Mouse (Mus musculus): ENCODE results near the gene Msx1. TPM values are rescaled to one million over a fixed set of nuclear protein-coding genes. Genes with fewer than 3 reads are reported as not detected.
"Not testable (repeated sequence)": the region's sequence is repeated elsewhere in the genome, so short reads cannot be mapped to it uniquely, and the experiment has no call there.

The Msx1 gene
- polyA plus RNA-seq, 1 experiment = 4.7 TPM

DNA sequence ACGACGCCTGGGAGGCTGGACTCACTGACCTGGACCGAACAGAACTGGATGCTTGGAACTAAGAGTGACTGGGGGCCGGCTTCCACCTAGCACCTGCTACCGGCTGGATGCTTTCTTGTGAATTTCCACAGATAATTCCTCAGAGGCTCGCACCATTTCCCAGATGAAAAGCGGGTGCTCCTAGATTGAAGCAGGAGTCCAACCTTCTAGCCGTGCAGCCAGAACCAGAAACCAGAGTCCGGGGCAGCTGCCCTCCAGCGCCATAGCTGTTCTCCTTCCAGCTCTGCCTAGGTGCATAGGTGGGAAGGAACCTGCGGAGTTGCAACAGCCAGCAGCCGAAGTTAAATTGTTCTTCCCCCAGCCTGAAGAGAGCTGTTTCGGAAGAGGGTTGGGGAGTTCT, 7.6 kb upstream of the Msx1 start:
- 14% methylated on average over 13 of the region's 13 CpGs for WGBS
- DNase-seq (ENCODE audit: low read depth in 1 of 2, low spot score in 2 of 2) = no peak
- Histone ChIP-seq H3K27me3 (ENCODE audit: control insufficient read depth, insufficient read depth, low read length) (peaks cover 5% of the 10 kb centered on the region; the same call in 1 of the 2 replicates), H3K27ac (ENCODE audit: insufficient read depth, low read length) (no peak overlapping the region), H3K4me3 (ENCODE audit: extremely low read depth, insufficient read depth, insufficient read length) (no peak overlapping the region), H3K4me1 (ENCODE audit: control insufficient read depth, insufficient read depth, insufficient read length) (no peaks in the 10 kb centered on the region), H3K36me3 (ENCODE audit: control insufficient read depth, insufficient read depth, low read length) (no peaks in the 10 kb centered on the region)
- TF ChIP-seq POLR2A (IDR thresholded peaks at IDR 0.05; ENCODE audit: low read depth, low read length) (no peak), CTCF (IDR thresholded peaks at IDR 0.05; ENCODE audit: extremely low read depth, insufficient read depth, insufficient read length, insufficient replicate concordance) (no peak)

DNA sequence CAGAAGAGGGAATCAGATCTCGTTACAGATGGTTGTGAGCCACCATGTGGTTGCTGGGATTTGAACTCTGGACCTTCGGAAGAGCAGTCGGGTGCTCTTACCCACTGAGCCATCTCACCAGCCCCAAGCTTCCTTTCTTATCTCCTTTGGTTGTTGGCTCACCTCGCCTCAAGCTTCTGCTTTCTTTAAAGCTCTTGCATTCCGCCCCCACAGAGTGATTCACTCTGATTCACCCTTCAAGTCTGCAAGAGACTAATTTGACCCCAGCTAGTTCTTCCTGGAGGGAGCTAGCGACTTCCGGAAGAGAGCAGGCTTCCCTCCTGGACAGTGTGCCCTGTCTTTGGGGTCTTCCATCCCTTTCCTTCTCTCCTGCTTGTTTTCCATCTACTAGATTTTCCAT, 6.1 kb upstream of the Msx1 start:
- H3K4me1 ChIP-seq (ENCODE audit: control insufficient read depth, insufficient read depth, insufficient read length); H3K4me3 ChIP-seq (ENCODE audit: extremely low read depth, insufficient read depth, insufficient read length); DNase-seq (ENCODE audit: low read depth in 1 of 2, low spot score in 2 of 2); H3K36me3 ChIP-seq (ENCODE audit: control insufficient read depth, insufficient read depth, low read length); H3K27ac ChIP-seq (ENCODE audit: insufficient read depth, low read length): not testable (repeated sequence)
- peaks cover 12% of the 10 kb centered on the region for H3K27me3 ChIP-seq (ENCODE audit: control insufficient read depth, insufficient read depth, low read length)
- 18% methylated on average over 6 of the region's 7 CpGs for WGBS

DNA sequence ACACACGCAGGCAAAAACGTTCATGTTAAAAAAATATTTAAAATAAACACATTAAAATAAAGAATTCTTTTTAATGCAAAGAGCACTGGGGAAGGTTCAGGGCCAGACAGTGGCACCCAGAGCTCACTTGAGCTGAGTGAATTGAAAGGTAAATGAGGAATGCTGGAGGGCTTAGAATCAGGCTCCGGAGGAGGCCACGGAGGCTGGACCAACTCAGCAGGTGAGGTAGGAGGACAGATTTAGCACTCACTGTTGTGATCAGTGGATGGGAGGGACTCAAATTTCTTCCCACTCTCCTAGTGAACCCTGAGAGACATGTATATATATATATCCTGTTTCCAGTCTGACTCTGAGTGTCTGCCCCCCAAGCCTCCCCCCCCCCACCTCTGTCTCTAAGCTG, 5.5 kb upstream of the Msx1 start:
- peaks cover 13% of the 10 kb centered on the region for H3K27me3 ChIP-seq (ENCODE audit: control insufficient read depth, insufficient read depth, low read length)
- 18% methylated on average over 4 of the region's 4 CpGs for WGBS
- no peak overlapping the region for H3K27ac ChIP-seq (ENCODE audit: insufficient read depth, low read length)
- TF ChIP-seq POLR2A (IDR thresholded peaks at IDR 0.05; ENCODE audit: low read depth, low read length) (no peak), CTCF (IDR thresholded peaks at IDR 0.05; ENCODE audit: extremely low read depth, insufficient read depth, insufficient read length, insufficient replicate concordance) (no peak)
- no peaks in the 10 kb centered on the region for H3K36me3 ChIP-seq (ENCODE audit: control insufficient read depth, insufficient read depth, low read length)
- H3K4me3 ChIP-seq (ENCODE audit: extremely low read depth, insufficient read depth, insufficient read length) = no peak overlapping the region
- H3K4me1 ChIP-seq (ENCODE audit: control insufficient read depth, insufficient read depth, insufficient read length) = no peaks in the 10 kb centered on the region
- no peak for DNase-seq (ENCODE audit: low read depth in 1 of 2, low spot score in 2 of 2)

DNA sequence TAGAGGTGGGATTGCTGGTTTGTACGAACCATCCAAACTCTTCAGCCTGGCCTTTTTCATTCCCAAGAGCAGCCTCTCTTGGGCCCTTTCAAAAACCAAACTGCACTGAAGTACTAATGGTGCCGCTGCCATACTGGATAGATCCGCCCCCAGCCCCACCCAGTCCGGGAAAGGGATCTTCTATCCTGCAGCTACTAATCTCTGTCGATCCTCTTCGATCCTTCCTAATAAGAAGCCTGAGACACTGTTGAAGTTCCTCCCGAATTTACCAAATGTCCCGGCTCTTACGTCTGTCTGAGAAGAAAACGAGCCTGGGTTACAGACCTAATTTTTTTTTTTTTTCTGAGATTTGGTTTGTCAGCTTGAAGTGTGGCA, 4.9 kb upstream of the Msx1 start:
- DNase-seq (ENCODE audit: low read depth in 1 of 2, low spot score in 2 of 2) = no peak
- H3K4me3 ChIP-seq (ENCODE audit: extremely low read depth, insufficient read depth, insufficient read length) = no peak overlapping the region
- no peak overlapping the region for H3K27ac ChIP-seq (ENCODE audit: insufficient read depth, low read length)
- H3K27me3 ChIP-seq (ENCODE audit: control insufficient read depth, insufficient read depth, low read length) = peaks cover 16% of the 10 kb centered on the region
- 13% methylated on average over 10 of the region's 10 CpGs for WGBS
- TF ChIP-seq CTCF (IDR thresholded peaks at IDR 0.05; ENCODE audit: extremely low read depth, insufficient read depth, insufficient read length, insufficient replicate concordance) (no peak), POLR2A (IDR thresholded peaks at IDR 0.05; ENCODE audit: low read depth, low read length) (no peak)
- H3K4me1 ChIP-seq (ENCODE audit: control insufficient read depth, insufficient read depth, insufficient read length) = no peaks in the 10 kb centered on the region
- no peaks in the 10 kb centered on the region for H3K36me3 ChIP-seq (ENCODE audit: control insufficient read depth, insufficient read depth, low read length)

DNA sequence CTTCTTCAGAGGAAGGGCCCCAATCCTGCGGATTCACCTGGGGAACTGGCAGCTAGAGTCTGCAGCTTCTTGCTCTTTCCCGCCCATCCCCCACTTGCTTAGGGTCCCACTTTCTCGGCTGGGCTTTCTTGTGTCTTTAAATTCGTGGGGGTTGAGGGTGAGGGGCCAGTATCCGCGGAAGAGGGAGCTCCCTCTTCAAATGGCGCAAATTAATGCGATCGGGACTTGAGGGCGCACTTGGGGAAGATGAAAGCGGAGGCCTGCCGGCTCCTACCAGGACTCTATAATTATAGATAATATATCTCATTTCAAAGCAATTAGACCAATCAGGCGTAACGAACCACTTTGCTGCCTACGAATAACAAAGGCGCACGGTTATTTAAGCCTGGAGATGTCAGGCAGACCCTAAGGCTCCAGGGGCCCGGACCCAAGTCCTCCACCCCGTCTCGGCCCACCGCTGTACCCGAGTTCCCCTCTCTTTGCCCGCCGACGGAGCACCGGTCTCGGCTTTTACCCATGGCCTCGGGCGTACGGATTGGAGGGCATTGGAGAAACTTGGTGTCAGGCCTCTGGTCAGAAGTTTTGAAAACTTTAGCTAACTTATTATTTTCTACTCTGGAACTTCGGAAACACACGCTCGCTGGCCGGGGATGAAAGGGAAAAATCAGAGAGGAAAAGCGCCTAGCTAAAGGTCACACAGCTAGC, 4.4 kb upstream of the Msx1 start:
- WGBS = 9% methylated on average over 35 of the region's 35 CpGs
- no peaks in the 10 kb centered on the region for H3K36me3 ChIP-seq (ENCODE audit: control insufficient read depth, insufficient read depth, low read length)
- no peak for DNase-seq (ENCODE audit: low read depth in 1 of 2, low spot score in 2 of 2)
- no peak overlapping the region for H3K4me3 ChIP-seq (ENCODE audit: extremely low read depth, insufficient read depth, insufficient read length)
- H3K27me3 ChIP-seq (ENCODE audit: control insufficient read depth, insufficient read depth, low read length) = peaks cover 21% of the 10 kb centered on the region
- no peak overlapping the region for H3K27ac ChIP-seq (ENCODE audit: insufficient read depth, low read length)
- TF ChIP-seq CTCF (IDR thresholded peaks at IDR 0.05; ENCODE audit: extremely low read depth, insufficient read depth, insufficient read length, insufficient replicate concordance) = no peak
- TF ChIP-seq POLR2A (IDR thresholded peaks at IDR 0.05; ENCODE audit: low read depth, low read length) = no peak
- peaks cover 2% of the 10 kb centered on the region; the same call in 1 of the 2 replicates for H3K4me1 ChIP-seq (ENCODE audit: control insufficient read depth, insufficient read depth, insufficient read length)

DNA sequence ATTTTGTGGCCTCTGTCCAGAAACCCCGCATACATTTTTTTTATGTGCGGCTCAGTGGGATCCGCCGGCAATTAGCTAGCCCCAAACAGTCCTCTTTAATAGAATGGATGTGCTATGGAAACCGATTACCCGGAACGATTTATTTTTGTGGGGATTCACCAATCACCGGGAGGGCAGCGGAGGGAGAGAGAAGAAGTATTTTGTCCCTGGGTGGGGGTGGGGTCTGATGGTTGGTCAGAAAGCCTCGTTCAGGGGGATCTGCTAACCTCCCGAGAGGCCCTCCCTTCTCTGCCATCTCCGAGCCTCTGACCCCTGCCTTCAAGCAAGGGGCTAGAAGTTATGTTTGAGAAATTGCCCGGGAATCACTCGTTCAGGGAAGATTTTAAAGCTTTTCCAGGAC, 3.6 kb upstream of the Msx1 start:
- TF ChIP-seq POLR2A (IDR thresholded peaks at IDR 0.05; ENCODE audit: low read depth, low read length) (no peak), CTCF (IDR thresholded peaks at IDR 0.05; ENCODE audit: extremely low read depth, insufficient read depth, insufficient read length, insufficient replicate concordance) (no peak)
- no peaks in the 10 kb centered on the region for H3K36me3 ChIP-seq (ENCODE audit: control insufficient read depth, insufficient read depth, low read length)
- WGBS = 7% methylated on average over 14 of the region's 14 CpGs
- peaks cover 2% of the 10 kb centered on the region; the same call in 1 of the 2 replicates for H3K4me1 ChIP-seq (ENCODE audit: control insufficient read depth, insufficient read depth, insufficient read length)
- no peak for DNase-seq (ENCODE audit: low read depth in 1 of 2, low spot score in 2 of 2)
- H3K4me3 ChIP-seq (ENCODE audit: extremely low read depth, insufficient read depth, insufficient read length) = no peak overlapping the region
- H3K27ac ChIP-seq (ENCODE audit: insufficient read depth, low read length) = no peak overlapping the region
- peaks cover 21% of the 10 kb centered on the region for H3K27me3 ChIP-seq (ENCODE audit: control insufficient read depth, insufficient read depth, low read length)

DNA sequence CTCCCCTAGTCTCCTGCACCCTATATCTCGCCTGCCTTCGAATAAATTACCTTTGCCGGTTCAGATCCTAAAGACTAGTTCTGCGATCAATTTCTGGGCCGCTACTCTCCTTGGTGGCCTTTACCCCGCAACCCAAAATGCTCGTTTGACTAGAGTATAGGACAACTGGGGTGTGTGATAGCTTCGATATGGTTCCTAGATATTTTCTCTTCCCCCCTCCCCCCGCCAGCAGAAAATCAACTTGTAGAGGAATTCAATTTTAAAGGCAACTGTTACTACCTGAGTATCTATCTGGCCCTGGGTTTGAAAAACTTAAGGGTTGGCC, 3.2 kb upstream of the Msx1 start:
- peaks cover 2% of the 10 kb centered on the region; the same call in 1 of the 2 replicates for H3K4me1 ChIP-seq (ENCODE audit: control insufficient read depth, insufficient read depth, insufficient read length)
- no peak for TF ChIP-seq POLR2A (IDR thresholded peaks at IDR 0.05; ENCODE audit: low read depth, low read length)
- TF ChIP-seq CTCF (IDR thresholded peaks at IDR 0.05; ENCODE audit: extremely low read depth, insufficient read depth, insufficient read length, insufficient replicate concordance) = no peak
- no peak overlapping the region for H3K4me3 ChIP-seq (ENCODE audit: extremely low read depth, insufficient read depth, insufficient read length)
- peaks cover 23% of the 10 kb centered on the region for H3K27me3 ChIP-seq (ENCODE audit: control insufficient read depth, insufficient read depth, low read length)
- DNase-seq (ENCODE audit: low read depth in 1 of 2, low spot score in 2 of 2) = no peak
- no peak overlapping the region for H3K27ac ChIP-seq (ENCODE audit: insufficient read depth, low read length)
- no peaks in the 10 kb centered on the region for H3K36me3 ChIP-seq (ENCODE audit: control insufficient read depth, insufficient read depth, low read length)
- WGBS = 4% methylated on average over 9 of the region's 9 CpGs

Measured in spleen, adult 2 months (tissue).